Mouse (Mus musculus): ENCODE measurements around the gene Arhgap17. TPM values are rescaled to one million over a fixed set of nuclear protein-coding genes. Genes with fewer than 3 reads are reported as not detected.
A peak's percentile ranks its signal among the peaks of the same experiment; 100 is the strongest.

Arhgap17 gene
- polyA plus RNA-seq, 1 experiment = 38.3 TPM

DNA sequence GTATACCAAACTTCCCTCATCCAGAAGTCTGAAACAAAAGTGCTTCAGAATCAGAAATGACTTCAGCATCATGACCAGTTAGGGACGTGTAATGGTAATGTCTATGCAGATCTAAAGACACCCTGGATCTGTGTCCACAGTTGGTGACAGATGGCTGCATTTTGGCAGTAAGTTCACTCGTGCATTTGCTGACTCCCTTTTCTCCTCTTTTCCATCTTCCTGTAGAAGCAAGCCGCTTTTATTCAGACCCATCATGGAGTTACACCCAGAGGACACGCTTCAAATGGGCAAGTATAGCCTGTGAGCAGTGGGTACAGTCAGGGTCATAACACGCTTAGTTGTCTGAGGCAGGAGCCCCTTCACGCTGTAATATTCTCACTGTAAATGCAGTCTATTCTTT, 34.5 kb upstream of the Arhgap17 start:
- 90% methylated on average over 6 of the region's 6 CpGs for WGBS
- TF ChIP-seq CTCF (IDR thresholded peaks at IDR 0.05; ENCODE audit: control insufficient read depth, insufficient read depth, low read length) (no peak), POLR2A (IDR thresholded peaks at IDR 0.05; ENCODE audit: borderline replicate concordance, control insufficient read depth, low read depth, low read length) (no peak)
- Histone ChIP-seq H3K4me3 (replicated peaks; ENCODE audit: control insufficient read depth, low read depth, low read length) (no peak overlapping the region), H3K27ac (ENCODE audit: control insufficient read depth, insufficient read depth, low read depth, low read length, poor library complexity) (no peak overlapping the region), H3K4me1 (ENCODE audit: control insufficient read depth, insufficient read depth, low read length) (no peaks in the 10 kb centered on the region)

DNA sequence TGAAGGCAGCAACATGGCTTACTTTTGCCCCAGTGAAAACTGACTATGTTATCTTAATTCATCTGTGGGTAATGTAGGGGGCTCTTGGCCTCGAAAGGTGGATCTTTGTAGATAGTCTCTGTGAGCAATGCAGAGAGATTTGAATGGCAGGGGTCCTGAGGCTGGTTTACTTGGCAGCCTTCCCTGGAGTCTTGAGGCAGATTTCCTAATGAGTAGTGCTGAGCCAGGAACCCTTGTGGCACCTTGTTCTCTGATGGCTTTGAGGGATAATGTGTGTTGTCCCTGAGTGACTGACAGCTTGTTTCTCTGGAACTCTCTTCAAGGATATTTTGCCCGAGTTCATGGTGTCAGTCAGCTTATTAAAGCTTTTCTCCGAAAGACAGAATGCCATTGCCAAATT, 31.4 kb upstream of the Arhgap17 start:
- no peak overlapping the region for H3K4me3 ChIP-seq (replicated peaks; ENCODE audit: control insufficient read depth, low read depth, low read length)
- TF ChIP-seq CTCF (IDR thresholded peaks at IDR 0.05; ENCODE audit: control insufficient read depth, insufficient read depth, low read length) (no peak), POLR2A (IDR thresholded peaks at IDR 0.05; ENCODE audit: borderline replicate concordance, control insufficient read depth, low read depth, low read length) (no peak)
- no peak overlapping the region for H3K27ac ChIP-seq (ENCODE audit: control insufficient read depth, insufficient read depth, low read depth, low read length, poor library complexity)
- H3K4me1 ChIP-seq (ENCODE audit: control insufficient read depth, insufficient read depth, low read length) = no peaks in the 10 kb centered on the region
- whole genome bisulfite sequencing = 80% methylated on average over 3 of the region's 3 CpGs

- TF ChIP-seq CTCF (IDR thresholded peaks at IDR 0.05; ENCODE audit: control insufficient read depth, insufficient read depth, low read length) (no peak), POLR2A (IDR thresholded peaks at IDR 0.05; ENCODE audit: borderline replicate concordance, control insufficient read depth, low read depth, low read length) (no peak)
- WGBS = 77% methylated on average over 4 of the region's 4 CpGs
- no peaks in the 10 kb centered on the region for H3K4me1 ChIP-seq (ENCODE audit: control insufficient read depth, insufficient read depth, low read length)
- H3K4me3 ChIP-seq (replicated peaks; ENCODE audit: control insufficient read depth, low read depth, low read length) = no peak overlapping the region
- no peak overlapping the region for H3K27ac ChIP-seq (ENCODE audit: control insufficient read depth, insufficient read depth, low read depth, low read length, poor library complexity)
These were observed 29.6 kb upstream of the Arhgap17 start for GRCm38 (mm10) chr7:123399286-123399685.

- WGBS = 35% methylated on average over 7 of the region's 7 CpGs
These were observed 29.1 kb upstream of the Arhgap17 start for GRCm38 (mm10) chr7:123398828-123399227.

GRCm38 (mm10) chr7:123397931-123398330, 28.2 kb upstream of the Arhgap17 start:
- H3K4me3 ChIP-seq (replicated peaks; ENCODE audit: control insufficient read depth, low read depth, low read length) = no peak overlapping the region
- H3K27ac ChIP-seq (ENCODE audit: control insufficient read depth, insufficient read depth, low read depth, low read length, poor library complexity) = no peak overlapping the region
- TF ChIP-seq POLR2A (IDR thresholded peaks at IDR 0.05; ENCODE audit: borderline replicate concordance, control insufficient read depth, low read depth, low read length) (no peak), CTCF (IDR thresholded peaks at IDR 0.05; ENCODE audit: control insufficient read depth, insufficient read depth, low read length) (no peak)
- H3K4me1 ChIP-seq (ENCODE audit: control insufficient read depth, insufficient read depth, low read length) = no peaks in the 10 kb centered on the region
- WGBS = 85% methylated on average over 8 of the region's 8 CpGs

More at GRCm38 (mm10) chr7:123398828-123399227, 29.1 kb upstream of the Arhgap17 start:
- Histone ChIP-seq H3K4me1 (ENCODE audit: control insufficient read depth, insufficient read depth, low read length) (no peaks in the 10 kb centered on the region), H3K4me3 (replicated peaks; ENCODE audit: control insufficient read depth, low read depth, low read length) (no peak overlapping the region), H3K27ac (ENCODE audit: control insufficient read depth, insufficient read depth, low read depth, low read length, poor library complexity) (no peak overlapping the region)
- peak; percentile 37 for TF ChIP-seq CTCF (IDR thresholded peaks at IDR 0.05; ENCODE audit: control insufficient read depth, insufficient read depth, low read length)
- TF ChIP-seq POLR2A (IDR thresholded peaks at IDR 0.05; ENCODE audit: borderline replicate concordance, control insufficient read depth, low read depth, low read length) = no peak

DNA sequence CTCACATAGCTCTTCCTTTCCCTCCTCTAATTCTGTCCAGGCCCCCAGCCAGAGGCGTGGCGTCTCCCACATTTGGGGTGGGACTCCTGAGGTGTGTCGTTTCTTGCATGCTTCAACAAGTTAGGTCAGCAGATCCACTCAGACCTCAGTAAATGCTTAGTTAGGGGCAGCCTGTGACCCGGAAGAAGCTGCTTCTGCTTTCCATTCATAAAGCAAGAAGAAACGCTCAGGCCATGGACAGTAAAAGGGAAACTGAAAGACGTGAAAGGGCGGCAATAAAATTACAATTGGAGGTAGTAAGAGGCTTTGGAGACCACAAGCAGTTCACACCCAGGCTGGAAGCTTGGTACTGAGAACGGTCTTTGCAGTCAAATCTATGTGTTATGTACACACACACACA, 27.7 kb upstream of the Arhgap17 start:
- TF ChIP-seq CTCF (IDR thresholded peaks at IDR 0.05; ENCODE audit: control insufficient read depth, insufficient read depth, low read length) = no peak
- TF ChIP-seq POLR2A (IDR thresholded peaks at IDR 0.05; ENCODE audit: borderline replicate concordance, control insufficient read depth, low read depth, low read length) = no peak
- H3K27ac ChIP-seq (ENCODE audit: control insufficient read depth, insufficient read depth, low read depth, low read length, poor library complexity) = no peak overlapping the region
- WGBS = 39% methylated on average over 8 of the region's 8 CpGs
- no peaks in the 10 kb centered on the region for H3K4me1 ChIP-seq (ENCODE audit: control insufficient read depth, insufficient read depth, low read length)
- H3K4me3 ChIP-seq (replicated peaks; ENCODE audit: control insufficient read depth, low read depth, low read length) = no peak overlapping the region

- no peak overlapping the region for H3K27ac ChIP-seq (ENCODE audit: control insufficient read depth, insufficient read depth, low read depth, low read length, poor library complexity)
- TF ChIP-seq POLR2A (IDR thresholded peaks at IDR 0.05; ENCODE audit: borderline replicate concordance, control insufficient read depth, low read depth, low read length) (no peak), CTCF (IDR thresholded peaks at IDR 0.05; ENCODE audit: control insufficient read depth, insufficient read depth, low read length) (no peak)
- no peaks in the 10 kb centered on the region for H3K4me1 ChIP-seq (ENCODE audit: control insufficient read depth, insufficient read depth, low read length)
- no peak overlapping the region for H3K4me3 ChIP-seq (replicated peaks; ENCODE audit: control insufficient read depth, low read depth, low read length)
- WGBS = 95% methylated on average over 5 of the region's 5 CpGs
These were observed 27.2 kb upstream of the Arhgap17 start for GRCm38 (mm10) chr7:123396900-123397299.

- no peak overlapping the region for H3K27ac ChIP-seq (ENCODE audit: control insufficient read depth, insufficient read depth, low read depth, low read length, poor library complexity)
- TF ChIP-seq POLR2A (IDR thresholded peaks at IDR 0.05; ENCODE audit: borderline replicate concordance, control insufficient read depth, low read depth, low read length) (no peak), CTCF (IDR thresholded peaks at IDR 0.05; ENCODE audit: control insufficient read depth, insufficient read depth, low read length) (no peak)
- H3K4me3 ChIP-seq (replicated peaks; ENCODE audit: control insufficient read depth, low read depth, low read length) = no peak overlapping the region
- H3K4me1 ChIP-seq (ENCODE audit: control insufficient read depth, insufficient read depth, low read length) = no peaks in the 10 kb centered on the region
- WGBS = 91% methylated on average over 6 of the region's 6 CpGs
These were observed 24.6 kb upstream of the Arhgap17 start for GRCm38 (mm10) chr7:123394271-123394670.

- Histone ChIP-seq H3K4me3 (replicated peaks; ENCODE audit: control insufficient read depth, low read depth, low read length) (no peak overlapping the region), H3K4me1 (ENCODE audit: control insufficient read depth, insufficient read depth, low read length) (no peaks in the 10 kb centered on the region), H3K27ac (ENCODE audit: control insufficient read depth, insufficient read depth, low read depth, low read length, poor library complexity) (no peak overlapping the region)
- WGBS = 86% methylated on average over 6 of the region's 6 CpGs
- TF ChIP-seq CTCF (IDR thresholded peaks at IDR 0.05; ENCODE audit: control insufficient read depth, insufficient read depth, low read length) = no peak
- TF ChIP-seq POLR2A (IDR thresholded peaks at IDR 0.05; ENCODE audit: borderline replicate concordance, control insufficient read depth, low read depth, low read length) = no peak
These were observed 20.1 kb upstream of the Arhgap17 start for GRCm38 (mm10) chr7:123389686-123390280.
